Mouse (Mus musculus): Measurements from ENCODE around the gene Rbm28.
A peak's percentile ranks its signal among the peaks of the same experiment; 100 is the strongest.
"Not testable (repeated sequence)": the region's sequence is repeated elsewhere in the genome, so short reads cannot be mapped to it uniquely, and the experiment has no call there.

Rbm28 gene

DNA sequence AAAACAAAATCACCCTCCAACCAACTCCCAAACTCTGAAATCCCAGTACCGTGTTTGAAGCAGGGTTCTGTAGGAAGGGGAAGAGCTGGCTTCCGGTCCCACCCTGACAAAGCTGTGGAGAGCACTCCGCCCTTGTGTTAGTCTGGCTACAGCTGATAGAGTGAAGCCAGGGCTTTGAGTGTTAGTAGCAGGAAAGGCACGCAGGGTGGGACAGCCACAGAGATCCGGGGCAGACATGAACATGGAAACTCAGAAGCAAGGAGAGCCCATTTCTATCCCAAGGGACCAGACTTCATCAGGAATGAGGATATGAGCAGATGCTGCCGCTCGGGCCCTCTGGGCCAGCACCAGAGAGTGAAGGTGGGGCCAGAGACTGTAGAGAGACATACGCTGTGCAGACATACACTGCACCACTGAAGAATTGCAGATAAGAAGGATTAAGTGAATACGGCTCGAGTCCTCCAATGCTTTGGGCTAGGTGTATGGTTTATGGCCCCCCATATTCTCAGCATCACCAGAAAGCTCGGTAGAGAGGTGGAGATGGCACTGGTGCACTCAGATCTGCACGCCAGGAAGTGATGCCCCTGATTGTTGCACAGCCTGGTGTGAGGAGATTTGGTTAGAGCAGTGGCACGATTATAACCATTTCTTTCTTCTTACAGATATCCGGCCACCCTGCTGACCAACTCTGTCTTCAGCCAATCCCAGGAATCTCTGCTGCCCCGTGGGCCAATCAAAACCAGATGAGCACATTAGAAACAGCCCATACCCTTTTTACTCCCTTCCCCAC lies 29.4 kb upstream of the Rbm28 start:
- no peak for DNase-seq (ENCODE audit: low read depth)

DNA sequence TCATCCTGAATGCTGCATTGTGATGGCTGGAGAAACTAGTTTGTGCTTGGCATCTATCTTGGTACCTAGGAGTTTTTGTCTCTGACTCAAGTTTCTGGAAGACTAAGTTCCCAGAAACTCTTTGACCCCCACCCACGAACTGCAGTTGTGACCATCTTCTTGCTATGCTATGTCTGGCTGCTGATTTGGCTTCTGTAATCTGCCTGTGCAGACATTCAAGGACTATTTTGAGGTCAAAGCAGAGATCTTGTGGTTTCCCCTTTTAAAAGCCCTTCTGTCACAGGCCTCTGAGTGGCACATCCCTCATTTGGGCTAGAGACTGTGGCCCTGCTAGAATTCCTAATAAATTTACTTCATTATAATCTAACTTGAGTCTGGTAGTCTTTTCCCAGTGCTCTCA lies 23.1 kb upstream of the Rbm28 start:
- DNase-seq (ENCODE audit: low read depth): no peak

DNA sequence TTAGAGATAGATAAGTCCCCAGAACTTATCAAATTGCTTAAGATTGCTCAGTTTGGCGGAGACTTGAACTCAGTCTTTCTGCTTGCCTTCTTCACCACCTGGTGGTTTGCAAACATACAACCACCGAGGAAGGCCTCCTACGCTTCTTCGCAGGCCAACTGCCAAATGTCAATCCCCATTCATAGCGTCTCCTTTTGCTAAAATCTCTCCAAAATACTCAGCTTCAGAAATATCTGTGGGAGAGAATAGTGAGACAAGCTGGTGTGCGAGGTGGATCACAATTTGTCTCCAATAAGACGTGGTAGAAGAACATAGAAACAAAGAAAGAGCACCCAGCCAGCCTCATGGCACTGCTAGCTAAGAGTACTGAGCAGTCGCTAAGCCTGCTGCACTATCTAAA lies 15.0 kb upstream of the Rbm28 start:
- no peak for DNase-seq (ENCODE audit: low read depth)

DNA sequence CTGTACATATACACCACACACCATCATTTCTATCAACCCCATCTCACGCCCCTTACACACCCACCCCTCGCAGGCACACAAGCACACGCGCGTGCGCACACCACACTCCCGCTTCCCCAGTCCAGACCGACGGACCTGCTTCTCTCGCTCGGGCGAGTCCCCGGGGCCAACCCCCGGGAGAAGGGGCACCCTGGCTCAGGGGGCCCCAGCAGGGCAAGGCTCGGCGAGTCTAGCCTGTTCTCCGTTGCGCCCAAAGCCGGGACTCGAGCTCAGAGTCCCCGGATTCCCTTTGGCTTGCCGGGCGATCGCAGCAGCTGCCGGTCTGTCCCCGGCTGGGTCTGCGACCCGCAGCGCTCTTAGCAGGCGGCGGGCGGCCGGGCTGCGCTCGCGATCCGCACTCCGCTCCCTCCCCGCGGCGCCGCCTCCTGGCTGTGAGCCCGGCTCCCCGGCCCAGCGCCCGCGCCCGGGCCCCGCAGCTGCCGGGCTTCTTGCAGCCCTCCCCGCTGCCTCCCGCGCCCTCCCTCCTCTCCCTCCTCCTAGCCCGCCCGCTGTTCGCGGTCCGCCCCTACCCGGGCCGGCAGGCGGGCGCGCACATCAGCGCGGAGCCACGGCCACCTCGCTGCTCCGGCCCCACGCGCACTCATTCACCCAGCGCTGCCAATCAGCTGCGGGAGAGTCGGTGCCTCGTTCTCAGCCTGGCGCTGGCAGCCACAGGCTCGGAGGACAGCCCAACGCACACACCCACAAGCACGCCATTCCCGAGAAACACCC lies 14.3 kb upstream of the Rbm28 start, which contains the start of gene Prrt4:
Prrt4 (minus strand) TSS at position 697 of the 771 bp plus-strand sequence.
- DNase-seq (ENCODE audit: low read depth): no peak

DNA sequence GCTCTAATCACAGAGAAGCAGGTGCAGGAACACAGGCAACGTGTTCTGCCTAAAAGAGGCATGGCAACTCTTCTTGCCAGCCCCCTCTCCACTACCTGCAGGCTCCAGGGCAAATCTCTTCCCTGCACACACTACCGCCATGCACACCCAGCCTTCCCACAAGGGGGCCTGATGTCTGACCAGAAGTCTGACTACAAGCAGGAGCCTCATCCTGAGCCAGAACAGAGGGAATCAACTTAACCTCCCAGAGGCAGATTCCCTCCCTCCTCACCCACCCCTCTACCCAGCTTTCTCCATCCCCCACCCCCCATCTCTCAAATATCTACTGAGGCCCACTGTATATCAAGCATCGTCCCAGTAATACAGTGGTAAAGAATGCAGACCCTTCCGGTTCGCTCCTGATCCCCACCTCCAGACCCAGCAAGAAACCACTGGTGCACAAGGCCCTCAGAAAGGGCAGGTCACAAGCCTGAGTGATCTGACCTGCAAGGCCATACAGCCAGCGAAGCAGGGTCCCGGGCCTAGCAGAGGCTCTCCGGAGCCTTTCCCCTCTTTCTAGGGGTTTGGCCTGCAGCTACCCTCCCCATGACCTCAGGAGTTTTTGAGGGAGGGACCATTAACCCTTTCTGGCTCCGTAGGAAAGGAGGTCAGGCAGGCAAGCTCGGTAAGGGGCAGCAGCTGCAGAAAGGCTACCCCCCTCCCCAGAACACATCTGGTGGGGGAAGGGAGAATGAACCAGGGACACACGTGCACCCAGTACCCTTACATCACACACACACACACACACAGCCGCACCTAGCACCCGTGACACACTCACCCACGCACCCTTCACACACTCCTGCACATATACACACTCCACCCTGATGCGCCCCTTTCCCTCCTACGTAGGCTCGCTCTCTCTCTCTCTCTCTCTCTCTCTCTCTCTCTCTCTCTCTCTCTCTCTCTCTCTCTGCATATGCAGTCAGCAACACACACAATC lies 13.4 kb upstream of the Rbm28 start:
- DNase-seq (ENCODE audit: low read depth): no peak

DNA sequence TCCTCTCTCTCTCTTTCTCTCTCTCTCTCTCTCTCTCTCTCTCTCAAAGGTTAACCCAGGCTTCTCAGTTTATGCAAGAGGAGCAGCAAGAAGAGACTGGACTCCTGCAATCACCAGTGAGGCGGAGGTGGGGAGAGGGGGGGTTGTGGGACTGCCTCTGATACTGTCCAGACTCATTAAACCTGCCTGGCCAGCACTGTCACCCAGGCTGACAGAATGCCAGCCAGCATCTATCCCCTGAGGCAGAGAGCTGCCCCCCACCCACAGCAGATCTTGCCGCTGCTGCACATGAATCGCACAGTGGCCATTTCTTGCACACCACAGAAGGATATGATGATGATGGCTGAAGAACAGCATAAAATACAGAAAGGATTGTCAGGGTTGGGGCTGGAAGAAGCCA lies 10.3 kb upstream of the Rbm28 start:
- no peak for DNase-seq (ENCODE audit: low read depth)

DNA sequence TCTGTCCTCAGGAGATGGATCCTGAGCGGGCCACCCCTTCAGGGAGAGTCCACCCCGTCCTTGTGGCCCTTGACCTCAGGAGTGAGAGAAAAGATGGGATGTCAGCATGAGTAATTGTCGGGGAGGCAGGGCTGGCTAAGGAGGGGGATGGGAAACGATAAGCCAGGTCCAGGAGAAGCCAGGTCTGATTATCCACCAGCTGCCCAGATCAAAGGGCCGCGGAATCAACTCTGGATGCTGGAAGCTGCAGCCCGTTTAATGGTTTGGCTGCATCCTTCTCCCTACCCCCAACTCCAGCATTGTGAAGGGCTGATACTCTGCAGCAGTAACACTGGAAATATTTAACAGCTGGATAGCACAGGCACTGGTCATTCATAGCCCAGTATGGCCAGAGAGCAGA lies 9.6 kb upstream of the Rbm28 start:
- no peak for DNase-seq (ENCODE audit: low read depth)

DNA sequence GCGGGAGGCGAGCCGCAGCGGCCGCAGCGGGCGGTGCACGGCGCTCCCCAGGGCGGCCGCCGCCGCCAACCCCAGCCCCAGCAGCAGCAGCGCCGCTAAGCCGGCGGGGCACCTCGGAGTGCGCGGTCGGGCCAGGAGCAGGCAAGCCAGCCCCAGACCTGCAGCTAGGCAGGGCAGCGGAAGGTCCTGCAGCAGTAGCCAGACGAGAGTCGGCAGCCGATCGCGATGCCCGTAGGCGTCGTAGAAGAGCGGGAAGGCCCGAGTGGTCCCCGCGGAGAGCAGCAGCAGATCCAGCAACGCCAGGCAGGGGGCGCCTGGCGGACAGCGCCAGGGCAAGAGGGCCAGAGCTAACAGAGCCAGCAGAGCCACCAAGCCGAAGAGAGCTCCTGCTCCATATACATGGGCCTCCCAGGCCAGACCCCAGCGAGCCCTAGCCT lies 6.2 kb upstream of the Rbm28 start:
- DNase-seq (ENCODE audit: low read depth): peak; percentile 51

DNA sequence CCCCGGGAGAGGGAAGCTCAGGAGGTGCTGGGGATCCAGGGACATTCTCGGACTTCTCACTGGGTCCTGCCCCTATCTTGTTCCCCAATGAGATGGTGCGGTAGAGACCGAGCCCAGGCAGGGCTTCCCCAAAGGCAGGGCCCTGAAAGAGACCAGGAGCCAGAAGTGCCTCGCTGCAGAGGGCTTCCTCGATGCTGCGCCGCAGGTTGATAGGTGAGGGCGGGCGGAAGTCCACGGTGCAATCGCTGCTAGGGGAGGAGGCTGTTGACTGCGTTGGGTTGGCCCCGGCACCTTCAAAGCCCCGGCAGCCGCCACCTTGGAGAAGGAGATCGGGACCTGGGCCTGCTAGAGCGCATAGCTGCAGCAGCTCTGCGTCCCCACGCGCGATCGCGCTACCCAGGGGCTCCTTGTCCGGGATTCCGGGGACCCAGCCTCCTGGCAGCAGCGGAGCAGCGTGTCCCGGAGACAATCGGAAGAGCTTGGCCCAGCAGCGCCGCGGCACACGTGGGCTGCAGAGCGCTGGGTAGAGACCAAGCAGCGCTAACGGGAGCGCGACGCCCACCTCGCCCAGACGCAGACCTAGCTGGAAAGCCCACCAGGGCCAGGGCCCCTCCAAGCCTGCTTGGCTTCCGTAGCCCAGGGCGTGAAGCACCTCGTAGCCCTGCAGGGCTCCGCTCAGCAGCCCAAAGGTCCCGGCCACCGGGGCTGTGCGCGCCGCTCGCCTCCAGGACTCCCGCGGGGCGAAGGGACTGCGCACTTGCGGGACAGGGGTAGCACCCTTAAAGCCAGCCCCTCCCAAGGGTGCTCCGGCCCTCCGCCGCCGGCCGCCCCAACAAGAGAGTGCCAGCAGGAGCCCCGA lies 5.5 kb upstream of the Rbm28 start:
- DNase-seq (ENCODE audit: low read depth): no peak

DNA sequence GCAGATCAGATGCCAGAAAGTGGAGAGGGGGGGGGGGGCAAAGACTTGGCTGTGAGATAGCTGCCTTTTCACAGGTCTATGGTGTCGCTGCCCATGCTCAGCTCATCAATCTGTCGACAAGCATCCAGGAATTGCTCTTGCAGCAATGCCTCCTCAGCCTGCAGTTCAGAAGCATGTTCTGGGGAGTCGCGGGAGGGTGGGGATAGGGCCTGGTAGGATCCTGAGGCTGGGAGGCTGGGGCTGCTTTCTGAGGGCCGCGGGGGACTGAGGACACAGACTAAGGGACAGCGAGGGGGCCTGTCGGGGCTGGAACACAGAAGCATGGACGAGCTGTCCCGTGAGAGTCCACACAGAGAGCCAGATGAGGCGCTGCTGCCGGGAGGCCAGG lies 4.9 kb upstream of the Rbm28 start:
- no peak for DNase-seq (ENCODE audit: low read depth)

DNA sequence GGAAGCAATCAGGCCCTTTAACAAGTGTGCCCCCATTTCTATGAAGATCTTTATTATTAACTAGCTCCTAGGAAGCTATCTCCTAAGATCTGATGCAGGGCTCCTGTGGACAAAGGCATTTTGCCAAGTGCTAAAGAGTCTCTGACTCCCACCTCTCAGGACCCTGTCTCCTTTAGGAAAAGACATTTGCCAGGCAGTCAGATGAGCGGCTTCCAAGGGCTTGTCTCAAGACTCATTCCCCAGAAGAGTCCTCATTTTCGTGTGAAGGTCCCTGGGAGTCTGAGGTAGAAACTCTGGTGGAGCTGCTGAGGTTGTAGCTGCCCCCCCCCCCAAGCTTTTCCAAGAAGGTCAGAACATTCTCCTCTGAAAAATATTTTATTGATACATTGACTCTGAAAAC lies 4.1 kb upstream of the Rbm28 start:
- DNase-seq (ENCODE audit: low read depth): no peak

DNA sequence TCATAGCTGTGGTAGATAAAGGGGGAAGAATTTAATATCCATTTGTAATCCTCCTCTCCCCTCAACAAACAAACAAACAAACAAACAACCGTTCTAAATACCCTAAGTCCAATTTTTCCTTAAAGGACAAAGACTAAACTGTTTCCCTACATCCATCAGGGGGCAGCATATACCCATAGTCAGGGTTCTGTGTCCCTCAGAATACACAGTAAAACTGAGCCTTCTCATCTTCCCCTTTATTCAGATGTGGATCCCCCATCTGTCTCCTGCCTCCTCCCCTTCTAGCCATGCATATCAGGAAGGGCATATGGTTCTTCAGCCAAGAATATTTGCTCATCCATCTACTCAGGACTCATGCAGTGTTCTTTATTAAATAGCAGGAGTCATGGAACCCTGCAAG lies 1.4 kb upstream of the Rbm28 start:
- DNase-seq (ENCODE audit: low read depth): no peak

DNA sequence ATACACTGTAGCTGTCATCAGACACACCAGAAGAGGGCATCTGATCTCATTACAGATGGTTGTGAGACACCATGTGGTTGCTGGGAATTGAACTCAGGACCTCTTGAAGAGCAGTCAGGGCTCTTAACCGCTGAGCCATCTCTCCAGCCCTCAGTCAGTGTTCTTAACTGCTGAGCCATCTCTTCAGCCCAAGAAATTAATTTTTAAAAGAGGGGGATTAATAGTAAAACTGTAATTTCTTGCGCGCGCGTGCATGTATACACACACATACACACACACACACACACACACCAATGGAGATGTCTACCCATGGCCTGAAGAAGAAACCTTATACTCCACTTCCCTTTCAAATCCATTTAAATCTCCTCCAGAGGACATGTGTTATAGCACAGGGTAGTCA lies 3.5 kb downstream of the Rbm28 start:
- DNase-seq (ENCODE audit: low read depth): not testable (repeated sequence)

DNA sequence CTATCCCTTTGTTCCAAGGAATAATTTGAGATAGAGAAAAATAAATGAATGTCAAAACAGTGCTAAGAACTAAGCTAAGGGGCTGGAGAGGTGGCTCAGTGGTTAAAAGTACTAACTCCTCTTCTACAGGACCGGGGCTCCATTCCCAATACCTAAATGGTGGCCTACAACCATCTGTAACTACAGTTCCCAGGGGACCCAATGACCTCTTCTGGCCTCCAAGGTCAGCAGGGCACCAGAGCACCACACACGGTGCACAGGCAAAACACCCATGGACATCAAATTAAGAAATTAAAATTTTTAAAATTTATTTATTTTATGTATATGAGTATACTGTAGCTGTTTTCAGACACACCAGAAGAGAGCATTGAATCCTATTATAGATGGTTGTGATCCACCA lies 4.0 kb downstream of the Rbm28 start:
- no peak for DNase-seq (ENCODE audit: low read depth)

DNA sequence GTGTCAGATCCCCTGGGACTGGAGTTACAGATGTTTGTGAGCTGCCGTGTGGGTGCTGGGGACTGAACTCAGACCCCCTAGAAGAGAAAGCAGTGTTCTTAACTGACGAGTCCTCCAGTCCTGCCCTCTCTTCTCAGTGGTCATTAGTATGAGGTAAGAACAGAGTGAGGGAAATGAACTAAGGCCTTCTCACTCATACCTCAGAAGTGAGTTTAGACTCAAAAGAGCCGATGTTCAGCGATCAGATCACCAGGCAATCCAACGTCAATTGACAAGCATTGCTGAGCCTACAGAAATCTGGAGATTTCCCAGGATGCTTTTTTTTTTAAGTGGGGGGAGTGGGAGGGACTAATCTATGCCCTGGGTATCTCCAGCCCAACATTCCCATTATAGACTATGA lies 8.5 kb downstream of the Rbm28 start:
- no peak for DNase-seq (ENCODE audit: low read depth)

DNA sequence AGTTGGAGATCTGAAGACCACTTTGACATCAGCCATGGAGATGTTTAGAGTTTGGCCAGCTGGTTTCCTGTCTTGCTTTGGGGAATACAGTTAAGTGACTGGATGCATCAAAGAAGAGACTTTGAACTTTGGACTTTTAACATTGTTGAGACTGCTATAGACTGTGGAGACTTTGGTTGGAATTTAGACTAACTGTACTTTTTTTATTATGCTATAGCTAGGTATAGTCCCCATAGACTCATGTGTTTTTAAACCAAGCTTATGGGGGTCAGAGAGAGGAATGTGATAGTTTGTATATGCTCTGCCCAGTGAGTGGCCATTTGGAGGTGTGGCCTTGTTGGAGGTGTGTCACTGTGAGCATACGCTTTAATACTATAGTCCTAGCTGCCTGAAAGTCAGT lies 14.8 kb downstream of the Rbm28 start:
- no peak for DNase-seq (ENCODE audit: low read depth)

DNA sequence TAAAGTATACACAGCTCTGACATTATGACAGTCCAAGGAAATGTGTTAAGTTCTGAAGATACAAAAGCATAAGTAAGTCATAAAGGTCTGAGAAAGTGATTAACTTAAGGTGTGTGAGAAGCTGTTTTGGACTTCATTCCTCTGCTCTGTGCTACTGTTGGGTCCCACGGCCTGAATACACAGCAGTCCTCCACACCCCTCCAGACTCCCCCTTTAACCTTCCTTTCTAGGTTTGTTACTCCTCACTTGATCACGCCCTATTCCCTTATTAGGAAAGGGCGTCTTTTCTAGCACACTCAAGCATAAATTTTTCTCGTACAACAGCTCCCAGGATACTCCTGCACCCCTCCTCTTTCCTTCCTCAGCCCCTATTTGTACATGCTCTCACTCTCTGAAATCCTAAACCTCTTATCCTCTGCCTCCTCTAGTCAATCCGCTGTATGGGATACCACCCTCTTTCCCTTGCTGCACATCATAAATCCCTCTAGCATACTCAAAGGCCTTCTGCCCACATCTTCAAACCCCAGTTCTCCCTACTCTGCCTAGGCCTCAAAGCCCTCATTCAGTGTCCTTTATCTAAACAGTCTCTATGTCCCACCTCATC lies 17.3 kb downstream of the Rbm28 start:
- no peak for DNase-seq (ENCODE audit: low read depth)

DNA sequence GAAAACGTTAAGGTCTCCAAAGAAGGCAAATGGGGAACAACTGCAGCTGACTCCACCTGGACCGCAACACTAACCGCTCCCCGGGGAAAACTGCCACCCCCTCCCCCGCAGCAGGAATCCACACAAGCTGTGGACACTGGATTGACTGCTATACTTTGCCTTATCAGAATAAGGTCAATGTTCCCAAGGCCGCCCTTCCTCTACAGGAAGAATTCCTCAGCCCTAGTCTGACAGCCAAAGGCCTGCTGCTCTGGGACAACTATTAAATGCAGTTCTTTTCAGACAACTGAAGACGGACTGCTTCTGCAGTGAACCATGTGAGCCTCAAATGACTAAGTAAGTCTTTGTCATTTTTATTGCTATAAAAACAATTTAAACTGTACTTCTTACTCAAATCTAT lies 18.2 kb downstream of the Rbm28 start:
- DNase-seq (ENCODE audit: low read depth): no peak

DNA sequence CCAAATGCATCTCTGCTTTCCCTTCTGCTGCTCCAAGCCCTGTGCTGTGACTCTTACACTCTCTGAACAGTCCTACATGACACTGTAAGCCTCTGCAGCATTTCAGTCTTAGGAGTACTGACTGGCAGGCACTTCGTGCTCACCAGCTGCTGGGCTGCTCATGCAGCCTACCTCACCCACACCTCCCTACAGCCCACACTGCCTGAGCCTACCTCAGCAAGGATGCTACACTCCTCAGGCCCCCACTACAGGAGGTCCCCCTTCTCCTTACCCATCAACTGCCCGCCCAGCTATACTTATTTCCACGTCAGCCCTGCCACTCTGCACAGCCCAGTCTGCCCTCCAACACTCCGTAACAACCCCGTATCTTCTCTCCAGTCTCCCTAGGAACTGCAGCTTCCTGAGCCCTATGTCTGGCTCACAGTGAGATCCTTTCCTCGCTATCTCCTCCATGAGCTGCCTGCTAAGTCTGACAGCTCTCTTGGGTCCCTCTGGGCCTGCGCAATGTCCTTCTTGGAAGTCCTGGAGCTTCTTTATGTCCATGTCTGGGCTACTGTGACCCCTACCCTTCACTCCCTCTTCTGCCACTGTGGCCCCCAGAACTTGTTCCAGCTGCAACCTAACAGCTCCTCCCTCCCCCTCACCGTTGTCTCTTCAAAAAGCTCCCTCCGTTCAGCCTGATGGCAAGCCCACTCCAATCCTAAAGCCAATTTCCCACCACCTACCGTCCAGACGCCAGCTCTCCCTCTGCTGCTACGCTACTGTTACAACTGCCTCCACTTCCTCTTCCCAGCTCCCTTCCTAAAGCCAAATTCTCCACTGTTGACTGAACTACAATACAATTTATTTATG lies 19.1 kb downstream of the Rbm28 start:
- DNase-seq (ENCODE audit: low read depth): no peak

DNA sequence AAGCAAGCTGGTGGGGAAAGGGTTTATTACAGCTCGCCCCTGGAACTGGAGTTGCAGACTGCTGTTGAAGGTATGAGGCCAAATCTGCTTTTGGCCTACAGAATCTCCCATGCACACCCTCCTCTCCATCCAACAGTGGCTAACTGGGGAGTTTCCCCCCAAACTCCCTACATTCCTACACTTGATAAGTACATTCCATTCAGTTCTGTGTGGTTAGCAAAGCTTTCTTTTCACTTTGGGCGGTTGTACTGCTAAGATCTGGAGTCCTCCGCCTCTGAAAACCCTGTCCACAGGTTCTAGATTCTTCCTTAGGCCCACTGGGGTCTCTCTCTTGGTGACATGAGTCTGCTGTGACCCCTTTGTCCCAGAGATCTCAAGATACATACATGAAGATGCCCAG lies 19.8 kb downstream of the Rbm28 start:
- DNase-seq (ENCODE audit: low read depth): no peak
